Mouse (Mus musculus): Measurements from ENCODE around the gene Pkm. TPM values are rescaled to one million over a fixed set of nuclear protein-coding genes. Genes with fewer than 3 reads are reported as not detected.

Gene Pkm
- total and polyA plus RNA-seq, 3 experiments, result 71.6 to 2,746 (median 710) TPM

- Histone ChIP-seq H3K9me3 (replicated peaks; ENCODE audit: insufficient read depth, low read length) (no peaks in the 10 kb centered on the region), H3K27me3 (ENCODE audit: control insufficient read depth in 1 of 2, insufficient read depth in 2 of 2, low read length in 2 of 2) (no peaks in the 10 kb centered on the region), H3K27ac (ENCODE audit: control insufficient read depth, low read depth, low read length) (no peak overlapping the region), H3K36me3 (ENCODE audit: control insufficient read depth in 1 of 2, insufficient read depth in 2 of 2, low read length in 2 of 2) (peaks cover 22 to 51% of the 10 kb centered on the region in 2 experiments; a peak in 3 of 4 replicates), H3K4me1 (ENCODE audit: control insufficient read depth in 1 of 2, insufficient read depth in 2 of 2, low read length in 2 of 2) (peaks cover 2 to 40% of the 10 kb centered on the region in 2 experiments), H3K9ac (ENCODE audit: control insufficient read depth, low read depth, low read length, poor library complexity, severe bottlenecking) (no peak overlapping the region), H3K4me3 (ENCODE audit: control insufficient read depth in 1 of 2, insufficient read depth in 1 of 2, low read depth in 2 of 2, low read length in 2 of 2) (no peak overlapping the region), H3K79me2 (ENCODE audit: control insufficient read depth, insufficient read depth, low read length, poor library complexity) (peaks cover 54% of the 10 kb centered on the region)
- no peak for TF ChIP-seq ELF1 (IDR thresholded peaks at IDR 0.05; ENCODE audit: low read depth, low read length)
- no peak for TF ChIP-seq MYB (IDR thresholded peaks at IDR 0.05; ENCODE audit: low read depth, low read length)
- no peak for TF ChIP-seq POLR2A (IDR thresholded peaks at IDR 0.05; ENCODE audit: control insufficient read depth in 1 of 2, insufficient read depth in 1 of 2, low read depth in 1 of 2, low read length in 2 of 2, poor library complexity in 1 of 2)
- no peak for TF ChIP-seq CTCF (IDR thresholded peaks at IDR 0.05 in 2 of 3, conservative IDR thresholded peaks at IDR 0.05 in 1 of 3; ENCODE audit: control insufficient read depth in 1 of 3, insufficient read depth in 1 of 3, low read depth in 2 of 3, low read length in 3 of 3, poor library complexity in 1 of 3, severe bottlenecking in 1 of 3)
- TF ChIP-seq GATA1 (IDR thresholded peaks at IDR 0.05; ENCODE audit: low read depth, low read length), result no peak
- no peak for TF ChIP-seq CHD2 (IDR thresholded peaks at IDR 0.05; ENCODE audit: low read length)
- TF ChIP-seq MAFK (IDR thresholded peaks at IDR 0.05; ENCODE audit: borderline replicate concordance, low read depth, low read length), result no peak
- no peak for TF ChIP-seq BHLHE40 (IDR thresholded peaks at IDR 0.05; ENCODE audit: borderline replicate concordance, low read depth, low read length)
- no peak for TF ChIP-seq KAT2A (conservative IDR thresholded peaks at IDR 0.05; ENCODE audit: low read depth, low read length)
- no peak for TF ChIP-seq ZMIZ1 (IDR thresholded peaks at IDR 0.05; ENCODE audit: low read depth, low read length)
- TF ChIP-seq MXI1 (IDR thresholded peaks at IDR 0.05; ENCODE audit: low read depth, low read length), result no peak
- no peak for DNase-seq (ENCODE audit: low read depth, low spot score)
Observed at GRCm38 (mm10) chr9:59663226-59663625, 7.1 kb downstream of the Pkm start.

DNA sequence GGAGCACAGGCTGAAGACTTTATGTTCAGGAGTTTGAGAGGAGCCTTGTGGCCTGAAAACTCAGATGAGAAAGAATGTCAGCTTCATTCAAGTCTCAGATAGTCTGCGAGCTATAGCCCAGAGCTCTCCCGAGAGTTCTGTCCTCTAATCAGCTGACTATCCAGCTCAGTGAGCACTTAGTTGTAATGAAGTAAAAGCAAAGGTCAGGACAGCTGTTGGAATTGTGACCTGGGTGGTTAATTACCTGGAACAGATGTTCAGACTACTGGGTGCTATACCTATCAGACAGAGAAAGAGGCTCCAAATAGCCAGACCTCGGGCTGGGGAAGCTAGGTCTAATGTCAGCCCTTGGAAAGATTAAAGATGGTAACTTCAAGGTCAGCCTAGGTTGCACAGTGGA lies 7.8 kb downstream of the Pkm start:
- Histone ChIP-seq H3K4me1 (ENCODE audit: control insufficient read depth in 1 of 2, insufficient read depth in 2 of 2, low read length in 2 of 2) (peaks cover 2 to 34% of the 10 kb centered on the region in 2 experiments), H3K9me3 (replicated peaks; ENCODE audit: insufficient read depth, low read length) (no peaks in the 10 kb centered on the region), H3K9ac (ENCODE audit: control insufficient read depth, low read depth, low read length, poor library complexity, severe bottlenecking) (no peak overlapping the region), H3K79me2 (ENCODE audit: control insufficient read depth, insufficient read depth, low read length, poor library complexity) (peaks cover 48% of the 10 kb centered on the region), H3K4me3 (ENCODE audit: control insufficient read depth in 1 of 2, insufficient read depth in 1 of 2, low read depth in 2 of 2, low read length in 2 of 2) (no peak overlapping the region), H3K27me3 (ENCODE audit: control insufficient read depth in 1 of 2, insufficient read depth in 2 of 2, low read length in 2 of 2) (no peaks in the 10 kb centered on the region), H3K27ac (ENCODE audit: control insufficient read depth, low read depth, low read length) (no peak overlapping the region), H3K36me3 (ENCODE audit: control insufficient read depth in 1 of 2, insufficient read depth in 2 of 2, low read length in 2 of 2) (peaks cover 22 to 46% of the 10 kb centered on the region in 2 experiments)
- TF ChIP-seq ZMIZ1 (IDR thresholded peaks at IDR 0.05; ENCODE audit: low read depth, low read length) (no peak), BHLHE40 (IDR thresholded peaks at IDR 0.05; ENCODE audit: borderline replicate concordance, low read depth, low read length) (no peak), MAFK (IDR thresholded peaks at IDR 0.05; ENCODE audit: borderline replicate concordance, low read depth, low read length) (no peak), POLR2A (IDR thresholded peaks at IDR 0.05; ENCODE audit: control insufficient read depth in 1 of 2, insufficient read depth in 1 of 2, low read depth in 1 of 2, low read length in 2 of 2, poor library complexity in 1 of 2) (no peak)
- peak; percentile 13 for DNase-seq (ENCODE audit: low read depth, low spot score)

DNA sequence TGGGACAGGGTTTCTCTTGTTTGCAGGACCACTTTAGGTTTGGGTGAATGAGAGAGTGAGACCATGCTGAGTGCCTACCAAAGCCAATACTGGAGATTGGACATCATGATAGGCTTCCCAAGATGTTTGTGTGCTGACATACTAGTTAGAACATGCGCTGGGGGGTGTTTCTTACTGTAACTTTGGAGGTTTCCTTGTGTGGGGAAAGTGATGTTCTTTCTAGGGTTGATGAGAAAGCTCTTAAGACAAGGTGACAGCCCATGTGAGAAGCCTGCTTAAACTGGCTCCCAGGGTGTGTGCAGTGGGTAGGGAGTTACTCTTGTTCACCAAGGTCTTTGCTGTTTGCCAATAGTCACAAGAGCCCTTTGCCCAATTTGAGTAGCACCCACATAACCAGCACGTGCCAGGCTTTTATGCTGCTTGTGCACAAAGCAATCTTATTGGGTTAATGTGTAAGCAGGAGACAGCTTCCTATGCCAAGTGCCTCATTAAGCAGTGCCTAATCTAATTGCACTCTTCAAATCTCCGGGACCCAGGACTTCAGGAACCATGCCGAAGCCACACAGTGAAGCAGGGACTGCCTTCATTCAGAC lies 8.6 kb downstream of the Pkm start:
- H3K27ac ChIP-seq (ENCODE audit: control insufficient read depth, low read depth, low read length), result no peak overlapping the region
- peaks cover 22 to 40% of the 10 kb centered on the region in 2 experiments for H3K36me3 ChIP-seq (ENCODE audit: control insufficient read depth in 1 of 2, insufficient read depth in 2 of 2, low read length in 2 of 2)
- H3K4me3 ChIP-seq (ENCODE audit: control insufficient read depth in 1 of 2, insufficient read depth in 1 of 2, low read depth in 2 of 2, low read length in 2 of 2), result no peak overlapping the region
- H3K4me1 ChIP-seq (ENCODE audit: control insufficient read depth in 1 of 2, insufficient read depth in 2 of 2, low read length in 2 of 2), result peaks cover 0 to 27% of the 10 kb centered on the region in 2 experiments; a peak in 3 of 4 replicates
- H3K9me3 ChIP-seq (replicated peaks; ENCODE audit: insufficient read depth, low read length), result no peaks in the 10 kb centered on the region
- no peaks in the 10 kb centered on the region for H3K27me3 ChIP-seq (ENCODE audit: control insufficient read depth in 1 of 2, insufficient read depth in 2 of 2, low read length in 2 of 2)
- no peak for TF ChIP-seq ELF1 (IDR thresholded peaks at IDR 0.05; ENCODE audit: low read depth, low read length)
- TF ChIP-seq HCFC1 (IDR thresholded peaks at IDR 0.05; ENCODE audit: low read depth, low read length), result no peak
- TF ChIP-seq ZC3H11A (IDR thresholded peaks at IDR 0.05; ENCODE audit: low read depth, low read length), result no peak
- TF ChIP-seq CHD2 (IDR thresholded peaks at IDR 0.05; ENCODE audit: low read length), result no peak
- no peak for TF ChIP-seq TAL1 (IDR thresholded peaks at IDR 0.05; ENCODE audit: low read length)
- TF ChIP-seq ZMIZ1 (IDR thresholded peaks at IDR 0.05; ENCODE audit: low read depth, low read length), result no peak
- TF ChIP-seq TBP (IDR thresholded peaks at IDR 0.05; ENCODE audit: low read depth, low read length), result no peak
- TF ChIP-seq UBTF (IDR thresholded peaks at IDR 0.05; ENCODE audit: borderline replicate concordance, insufficient read depth, low read depth, low read length), result no peak
- no peak for TF ChIP-seq MAZ (IDR thresholded peaks at IDR 0.05; ENCODE audit: low read depth, low read length)
- no peak for TF ChIP-seq MEF2A (IDR thresholded peaks at IDR 0.05; ENCODE audit: extremely low read depth, insufficient replicate concordance, low read depth, low read length, poor library complexity, severe bottlenecking)
- no peak for TF ChIP-seq ZKSCAN1 (IDR thresholded peaks at IDR 0.05; ENCODE audit: low read depth, low read length)
- no peak for TF ChIP-seq MAFK (IDR thresholded peaks at IDR 0.05; ENCODE audit: borderline replicate concordance, low read depth, low read length)
- TF ChIP-seq USF1 (IDR thresholded peaks at IDR 0.05; ENCODE audit: low read depth, low read length), result no peak
- TF ChIP-seq GABPA (IDR thresholded peaks at IDR 0.05; ENCODE audit: low read depth, low read length), result no peak
- H3K9ac ChIP-seq (ENCODE audit: control insufficient read depth, low read depth, low read length, poor library complexity, severe bottlenecking), result no peak overlapping the region
- peaks cover 41% of the 10 kb centered on the region for H3K79me2 ChIP-seq (ENCODE audit: control insufficient read depth, insufficient read depth, low read length, poor library complexity)
- DNase-seq (ENCODE audit: low read depth, low spot score), result peak; percentile 16

Data from MEL (cell line).